Mouse (Mus musculus): Measurements from ENCODE around the gene Ptchd1.

Gene Ptchd1

DNA sequence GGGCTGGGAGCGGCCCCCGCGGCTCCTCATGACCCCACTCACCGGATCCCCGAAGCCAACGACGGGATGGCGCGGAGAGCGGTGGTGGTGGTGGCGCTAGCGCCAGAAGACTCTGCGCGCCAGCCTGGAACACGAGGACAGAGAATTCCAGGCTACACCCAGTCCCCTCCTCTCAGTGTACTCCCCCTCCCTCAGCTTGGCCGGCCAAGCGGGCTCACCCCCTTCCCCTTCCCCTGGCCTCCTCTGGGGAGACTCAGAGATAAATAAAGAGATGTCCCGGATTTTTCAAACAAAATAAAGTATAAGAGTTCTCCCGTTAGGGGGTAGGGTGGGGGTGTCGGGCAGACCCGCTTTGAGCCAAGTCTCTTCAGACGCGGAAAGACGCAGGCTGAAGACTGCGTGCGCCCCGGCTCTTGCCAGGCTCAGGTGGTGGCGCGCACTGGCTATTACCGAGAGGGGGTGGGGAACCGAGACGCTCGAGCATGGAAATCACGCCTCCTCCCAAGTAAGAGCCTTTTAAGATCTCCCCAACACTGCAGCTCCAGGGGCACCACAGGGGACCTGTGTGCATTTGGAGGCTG is at the start of gene Ptchd1:
Gene Ptchd1 (minus strand): TSS at position 114 of the 581 bp plus-strand sequence.
- peak; percentile 61 to 67 for DNase-seq

DNA sequence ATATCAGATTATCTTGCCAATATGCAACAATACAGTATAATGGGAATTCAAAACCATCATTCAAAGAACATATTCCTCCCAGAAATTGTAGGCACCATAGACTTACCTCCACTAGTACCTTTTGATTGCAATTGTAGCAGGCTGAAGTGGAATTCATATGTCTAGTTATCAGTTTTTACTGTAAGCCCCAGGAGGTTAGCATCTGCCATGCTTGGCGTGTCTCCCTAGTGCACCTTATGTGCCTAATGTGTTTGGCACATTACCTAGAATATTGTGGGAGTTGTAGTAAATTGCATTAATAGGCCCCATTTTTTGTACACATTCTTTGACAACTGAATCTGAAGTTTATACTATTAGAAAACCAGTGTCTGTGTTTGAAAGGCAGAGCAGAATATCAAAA is 34.4 kb upstream of the Ptchd1 start:
- peak; percentile 54 to 61 for DNase-seq

GRCm38 (mm10) chrX:155645975-155646374 is 22.4 kb upstream of the Ptchd1 start:
- DNase-seq = no peak

GRCm38 (mm10) chrX:155643975-155644374 is 20.4 kb upstream of the Ptchd1 start:
- DNase-seq = peak; percentile 26 to 55

- peak; percentile 16 to 23 for DNase-seq
Measured at GRCm38 (mm10) chrX:155625671-155626196, 2.1 kb upstream of the Ptchd1 start.

GRCm38 (mm10) chrX:155624895-155625294 is 1.3 kb upstream of the Ptchd1 start:
- DNase-seq = no peak

- DNase-seq = peak; percentile 38 to 55
Measured at GRCm38 (mm10) chrX:155624341-155624841, 777 bp upstream of the Ptchd1 start, which contains the start of gene Gm15155. Gm15155 (plus strand) TSS chrX:155624741.

DNA sequence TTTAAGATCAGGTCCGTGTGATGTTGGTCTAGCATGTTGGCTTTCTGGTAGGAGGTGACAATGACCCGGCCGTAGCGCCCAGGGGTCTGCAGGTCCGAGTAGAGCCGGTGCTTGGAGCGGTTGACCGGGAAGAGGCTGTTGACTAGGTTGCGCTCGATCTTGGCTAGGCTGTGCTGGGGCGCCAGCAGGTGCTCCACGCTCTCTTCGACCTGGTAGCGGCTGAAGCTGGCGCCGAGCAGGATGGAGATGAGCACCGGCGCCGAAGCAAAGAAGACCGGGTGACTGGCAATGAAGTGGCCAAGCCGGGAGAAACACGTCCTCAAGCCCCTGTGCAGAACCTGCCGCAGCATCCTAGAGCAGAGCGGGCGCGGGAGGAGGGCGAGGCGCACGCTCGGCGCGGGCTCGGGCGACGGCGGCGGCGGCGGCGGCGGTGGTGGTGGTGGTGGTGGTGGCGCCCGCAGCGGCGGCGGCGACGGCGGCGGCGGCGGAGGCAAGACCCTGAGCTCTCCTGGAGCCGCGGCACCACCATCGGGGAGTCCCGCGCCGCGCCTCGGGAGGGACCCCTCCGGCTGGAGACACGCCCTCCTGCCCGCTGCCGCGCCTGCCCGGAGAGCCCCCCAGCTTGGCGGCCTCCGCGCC is 534 bp downstream of the Ptchd1 start:
- DNase-seq = peak; percentile 45 to 68

- peak; percentile 56 to 62 for DNase-seq
Measured at GRCm38 (mm10) chrX:155622527-155622926, 1.1 kb downstream of the Ptchd1 start.

DNA sequence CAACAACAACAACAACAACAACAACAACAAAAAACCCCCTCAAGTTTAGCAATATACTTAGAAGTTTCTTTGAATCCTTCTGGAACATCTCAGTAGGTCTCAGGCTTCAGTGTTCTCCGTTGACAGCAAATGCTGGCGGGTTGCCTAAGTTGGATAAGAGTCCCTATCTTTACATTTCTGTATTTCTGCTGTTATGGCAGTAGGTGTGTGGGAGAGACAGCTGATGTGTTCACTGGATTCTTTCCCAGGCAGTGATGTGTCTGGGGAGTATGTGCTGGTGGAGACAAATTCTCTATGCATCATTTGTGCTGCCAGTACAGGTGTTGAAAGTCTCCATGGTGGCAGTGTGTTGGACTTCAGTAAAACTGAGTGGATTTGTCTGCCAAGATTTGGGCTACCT is 22.4 kb downstream of the Ptchd1 start:
- DNase-seq = no peak

- DNase-seq = no peak
Measured at GRCm38 (mm10) chrX:155596390-155596789, 27.2 kb downstream of the Ptchd1 start.

DNA sequence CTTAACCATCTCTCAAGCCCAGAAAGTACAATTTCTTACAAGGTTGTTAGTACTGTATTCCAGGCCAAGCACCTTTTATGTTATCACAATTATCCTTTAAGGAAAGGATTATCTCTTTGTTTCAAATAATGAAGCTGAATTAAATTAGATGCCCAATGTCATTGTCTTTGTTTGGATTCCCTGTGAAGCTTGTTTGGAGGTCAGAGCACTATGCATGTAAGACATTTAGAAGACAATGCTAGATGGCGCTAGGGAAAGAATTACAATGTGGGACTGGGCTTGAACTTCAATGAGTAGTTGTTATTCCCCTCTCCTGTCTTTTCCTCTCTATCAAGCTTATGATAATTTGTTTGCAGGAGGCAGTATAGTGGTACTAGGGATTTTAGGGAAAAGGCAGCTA is 28.9 kb downstream of the Ptchd1 start:
- DNase-seq = no peak

DNA sequence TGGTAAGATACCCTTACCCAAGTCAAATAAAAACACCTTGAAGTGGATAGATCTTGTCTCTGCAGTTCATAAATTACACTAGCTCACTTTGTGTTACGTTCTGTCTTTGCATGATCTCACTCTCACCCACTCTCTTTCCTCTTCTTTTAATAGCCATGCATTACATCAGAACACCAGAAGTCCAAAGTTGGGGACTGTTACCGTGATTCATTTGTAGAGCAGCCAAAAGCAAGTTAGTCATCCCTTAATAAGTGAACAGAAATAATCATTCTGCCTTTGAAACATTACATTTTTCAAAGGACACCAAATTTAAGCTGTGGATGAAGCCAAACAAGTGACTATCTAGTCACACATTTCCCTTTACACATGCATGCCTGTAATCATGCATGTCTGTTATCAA is 31.1 kb downstream of the Ptchd1 start:
- no peak for DNase-seq

GRCm38 (mm10) chrX:155591490-155591889 is 32.1 kb downstream of the Ptchd1 start:
- peak; percentile 70 to 80 for DNase-seq

- no peak for DNase-seq
Measured at GRCm38 (mm10) chrX:155584586-155584985, 39.0 kb downstream of the Ptchd1 start.

DNA sequence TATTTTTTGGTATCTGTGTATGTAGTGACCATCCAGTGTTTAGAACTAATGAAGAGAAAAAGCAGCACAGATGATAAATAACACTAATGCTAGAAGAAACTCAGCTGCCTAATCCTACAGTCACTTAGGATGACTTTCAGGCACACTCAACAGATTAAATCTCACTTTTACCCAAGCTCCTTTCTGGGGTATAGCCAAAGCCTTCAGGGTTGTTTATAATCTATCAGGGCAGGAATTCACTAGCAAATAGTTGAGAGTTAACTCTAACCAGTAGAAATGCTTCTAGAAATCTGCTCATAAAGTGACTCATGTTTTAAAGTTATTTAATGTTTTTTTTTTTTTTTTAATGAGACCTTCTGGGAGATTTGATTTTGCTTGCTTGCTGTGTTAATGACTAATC is 43.8 kb downstream of the Ptchd1 start:
- DNase-seq = no peak

DNA sequence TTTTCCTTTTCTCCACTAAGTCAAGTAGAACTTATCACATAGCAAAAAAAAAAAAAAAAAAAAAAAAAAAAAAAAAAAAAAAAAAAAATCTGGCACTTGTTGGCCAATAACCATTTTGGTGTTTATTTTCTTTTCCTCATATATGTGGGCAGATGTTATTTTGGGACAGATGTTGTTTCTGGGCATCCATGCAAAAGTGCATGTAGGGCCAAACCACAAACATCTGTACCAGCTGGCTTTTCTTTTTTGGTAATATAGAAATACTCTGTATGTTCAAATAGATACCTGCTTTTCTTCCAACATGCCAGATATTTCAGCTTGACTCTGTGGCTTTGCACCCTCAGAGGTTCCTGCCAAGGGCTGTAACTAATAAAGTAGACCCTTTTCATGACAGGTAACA is 51.2 kb downstream of the Ptchd1 start:
- DNase-seq = no peak

DNA sequence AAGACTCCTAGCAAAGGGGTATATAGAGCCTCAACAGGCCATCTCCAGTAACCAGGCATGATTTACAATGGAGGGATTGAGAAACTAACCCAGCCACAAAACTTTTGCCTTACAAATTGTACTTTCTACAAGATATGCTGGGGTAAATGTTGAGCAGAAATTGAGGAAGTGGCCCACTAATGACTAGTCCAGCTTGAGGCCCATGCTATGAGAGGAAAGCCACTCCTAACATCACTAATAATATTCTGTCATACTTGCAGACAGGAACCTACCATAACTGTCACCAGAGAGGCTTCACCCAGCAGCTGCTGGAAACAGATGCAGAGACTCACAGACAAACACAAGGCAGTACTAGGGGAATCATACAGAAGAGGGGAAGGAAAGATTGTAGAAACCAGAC is 79.8 kb downstream of the Ptchd1 start:
- no peak for DNase-seq
